Mouse (Mus musculus) adrenal gland (tissue): ENCODE data around the gene Uso1.

Experiments used
- intact Hi-C: fragments of 180-260 bp; cut with DNase I; formaldehyde crosslinking; loops from one replicate; pipeline ENCODE4 v1.15.1; 2025
- long read RNA-seq, 2 experiments: library from polyadenylated mRNA; unstranded; transcript quantifications; one replicate each; pipeline ENCODE4 v2.0.0; 2020; ENCODE audit warnings: borderline replicate concordance in 1 of 2; ENCODE audit not compliant: insufficient replicate concordance in 1 of 2

The Uso1 gene
- long read RNA-seq, experiment 1, partial matches to known transcripts: 6 of 11 reads
- long read RNA-seq, experiment 1, other reads (novel, unspliced or antisense): 4 of 11 reads
- long read RNA-seq, experiment 2, partial matches to known transcripts: 10 of 13 reads
- long read RNA-seq, experiment 2, other reads (novel, unspliced or antisense): 2 of 13 reads

DNA sequence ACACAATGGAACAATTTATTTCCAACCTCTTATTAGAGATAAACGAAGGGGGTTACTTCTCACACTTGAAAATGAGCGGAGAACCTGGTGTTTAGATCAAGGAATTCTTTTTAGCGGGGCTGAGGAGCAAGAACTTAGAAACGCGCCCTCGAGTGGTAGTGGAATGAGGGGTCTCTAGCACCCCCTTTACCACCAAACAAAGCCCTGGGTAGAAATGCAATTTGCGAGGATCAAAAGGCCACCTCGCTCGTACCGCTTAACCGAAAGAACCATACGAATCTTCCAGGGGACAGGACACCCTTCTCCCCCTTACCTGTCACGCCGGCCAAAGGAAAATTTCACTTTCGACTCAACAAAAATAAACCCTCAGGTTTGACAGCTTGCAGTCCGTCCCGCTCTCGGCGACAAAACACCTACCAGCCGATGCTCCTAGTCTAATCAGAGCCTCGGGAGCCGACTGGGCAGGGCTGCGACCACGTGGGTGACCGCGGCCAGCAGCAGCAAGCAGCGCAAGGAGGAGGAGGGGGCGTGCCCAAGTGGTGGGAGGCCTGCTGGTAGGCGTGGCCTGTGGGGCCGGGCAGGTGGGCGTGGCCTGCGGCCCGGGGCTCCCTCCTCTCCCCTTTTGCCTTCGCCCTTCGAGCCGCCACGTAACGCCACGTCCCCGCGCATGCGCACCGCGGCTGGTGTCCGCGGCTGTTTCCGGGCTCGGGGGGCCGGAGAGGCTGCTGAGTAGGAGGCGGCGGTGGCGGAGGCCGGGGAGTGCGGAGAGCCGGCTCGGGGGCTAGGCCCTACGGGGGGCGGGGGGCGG lies at the start of gene Uso1:
Gene Uso1 (plus strand): TSS at position 700 of the 808 bp plus-strand sequence.
- intact Hi-C loops: loop anchor here (2.0 to 5.0 kb wide), 2 partner anchors 55 to 175 kb away; partner anchors contain the start of genes G3bp2 and Rchy1

- intact Hi-C loops: no loop called here
These were observed 44.3 kb upstream of the Uso1 start for GRCm38 (mm10) chr5:92093263-92094061.

GRCm38 (mm10) chr5:92094062-92094415 lies 43.7 kb upstream of the Uso1 start:
- intact Hi-C loops: no loop called here

GRCm38 (mm10) chr5:92096786-92097185 lies 41.0 kb upstream of the Uso1 start:
- intact Hi-C loops: no loop called here

DNA sequence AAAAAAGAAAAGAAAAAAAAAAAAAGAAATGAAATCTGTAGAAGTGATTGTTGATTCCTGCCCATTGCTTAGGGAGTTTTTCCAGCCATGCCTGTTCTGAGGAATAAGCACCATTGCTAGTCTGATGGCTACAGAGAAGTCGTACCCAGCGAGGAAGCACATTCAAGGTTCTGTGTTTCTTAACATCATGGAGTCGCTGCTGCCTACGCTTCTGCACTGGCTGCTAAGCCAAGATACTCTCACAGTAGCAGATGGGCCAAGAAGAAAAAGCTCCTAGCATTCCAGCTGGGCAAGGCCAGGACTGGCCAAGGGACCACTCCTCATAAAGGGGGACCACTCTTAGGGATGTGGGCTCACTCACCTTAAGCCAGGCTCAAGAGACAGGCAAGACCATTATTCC lies 40.0 kb upstream of the Uso1 start:
- intact Hi-C loops: no loop called here

DNA sequence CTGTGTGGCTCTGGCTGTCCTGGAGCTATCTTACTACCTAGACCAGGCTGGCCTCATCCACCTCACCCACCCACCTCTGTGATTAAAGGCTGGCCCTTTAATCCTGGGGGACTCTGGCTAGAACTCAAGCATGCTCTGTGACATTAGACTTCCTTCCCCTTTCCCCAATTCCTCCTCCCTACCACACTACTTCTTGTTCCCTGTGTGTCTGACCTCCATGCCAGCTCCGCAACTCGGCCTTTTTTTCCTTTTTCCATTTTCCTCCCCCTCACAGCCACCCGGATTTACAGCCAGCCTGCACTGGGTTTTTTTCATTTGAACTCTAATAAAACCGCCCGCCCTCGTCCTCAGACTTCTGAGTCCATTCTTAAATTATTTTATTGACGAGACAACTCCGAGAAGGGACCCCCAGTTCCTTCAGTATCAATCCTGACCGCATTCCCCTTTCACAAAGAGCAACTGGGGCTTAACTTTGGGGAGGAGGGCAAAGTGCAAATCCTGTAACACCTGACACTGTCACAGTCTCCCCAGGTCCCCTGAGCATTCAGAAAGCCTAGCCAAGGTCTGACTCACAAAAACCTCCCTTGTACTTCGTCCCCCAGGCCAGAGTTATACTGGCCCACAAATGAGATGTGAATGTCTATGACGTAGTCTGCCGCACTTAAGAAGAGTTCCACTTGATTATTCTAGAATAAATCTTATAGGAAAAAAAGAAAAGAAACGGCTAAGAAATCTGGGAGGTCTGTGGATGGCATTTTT lies 39.2 kb upstream of the Uso1 start:
- intact Hi-C loops: no loop called here

DNA sequence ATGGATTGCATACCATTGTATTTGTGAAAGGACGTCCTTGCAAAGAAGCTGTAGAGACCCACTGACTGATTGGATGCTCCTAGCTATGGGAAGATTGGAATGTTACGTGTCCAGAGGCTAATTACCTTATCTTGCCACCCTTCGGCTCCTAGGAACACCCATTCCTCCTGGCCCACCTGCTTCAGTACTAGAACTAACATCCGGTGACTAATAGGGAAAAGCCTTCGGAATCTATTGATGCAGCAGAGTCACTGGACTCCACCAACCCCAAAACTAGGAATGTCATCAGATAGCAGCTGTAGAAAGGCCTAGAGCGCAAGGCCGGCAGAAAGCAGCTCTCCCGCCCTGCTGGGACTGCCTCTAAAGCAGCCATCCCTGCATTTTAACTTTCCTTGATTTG lies 36.1 kb upstream of the Uso1 start:
- intact Hi-C loops: no loop called here

GRCm38 (mm10) chr5:92103062-92103461 lies 34.7 kb upstream of the Uso1 start:
- intact Hi-C loops: no loop called here

- intact Hi-C loops: no loop called here
These were observed 33.8 kb upstream of the Uso1 start for GRCm38 (mm10) chr5:92103816-92104415.

- intact Hi-C loops: no loop called here
These were observed 31.2 kb upstream of the Uso1 start for GRCm38 (mm10) chr5:92106327-92107125.

GRCm38 (mm10) chr5:92107282-92107681 lies 30.5 kb upstream of the Uso1 start:
- intact Hi-C loops: no loop called here

DNA sequence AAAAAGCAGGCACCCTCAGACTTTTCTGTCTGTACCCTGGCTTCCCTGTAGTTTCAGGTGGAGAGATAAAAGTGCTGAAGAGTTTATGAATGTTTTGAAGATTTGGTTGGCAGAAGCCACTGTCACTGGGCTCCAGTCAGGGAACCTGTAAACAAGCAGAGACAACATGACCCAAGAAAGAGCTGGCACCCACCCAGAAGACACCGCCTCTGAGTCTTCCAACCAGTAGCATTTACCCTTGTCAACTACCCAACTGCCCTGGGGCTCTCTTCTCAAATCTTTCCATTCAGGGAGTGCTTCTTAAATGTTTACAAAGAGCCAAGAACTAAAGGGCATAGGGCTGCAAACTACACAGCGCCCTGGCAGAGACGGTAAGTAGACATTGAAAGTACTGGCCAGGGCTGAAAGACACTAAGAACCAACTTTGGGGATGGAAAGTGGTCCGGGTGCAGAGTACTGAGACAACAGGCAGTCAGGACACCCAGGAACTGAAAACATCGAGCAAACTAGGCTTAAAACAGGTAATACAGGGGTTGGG lies 26.9 kb upstream of the Uso1 start:
- intact Hi-C loops: no loop called here

- intact Hi-C loops: no loop called here
These were observed 25.6 kb upstream of the Uso1 start for GRCm38 (mm10) chr5:92112175-92112574.

- intact Hi-C loops: no loop called here
These were observed 25.2 kb upstream of the Uso1 start for GRCm38 (mm10) chr5:92112585-92112984.

DNA sequence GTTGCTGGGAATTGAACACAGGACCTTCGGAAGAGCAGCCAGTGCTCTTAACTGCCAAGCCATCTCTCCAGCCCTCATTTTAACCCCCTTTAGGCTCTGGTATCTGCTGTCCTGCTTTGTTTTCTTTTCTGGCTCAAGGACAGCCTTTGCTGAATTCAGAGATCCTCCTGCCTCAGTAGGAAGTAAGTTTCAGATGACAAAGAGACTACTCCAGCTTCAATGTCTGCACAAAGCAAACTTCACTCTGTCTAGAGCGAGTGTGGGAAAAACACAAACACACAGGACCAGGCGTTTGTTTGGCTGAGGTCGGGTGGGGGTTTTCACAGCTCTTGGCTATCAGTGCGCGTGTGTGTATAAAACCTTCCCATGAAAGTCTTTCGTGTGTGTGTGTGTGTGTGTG lies 24.3 kb upstream of the Uso1 start:
- intact Hi-C loops: no loop called here

DNA sequence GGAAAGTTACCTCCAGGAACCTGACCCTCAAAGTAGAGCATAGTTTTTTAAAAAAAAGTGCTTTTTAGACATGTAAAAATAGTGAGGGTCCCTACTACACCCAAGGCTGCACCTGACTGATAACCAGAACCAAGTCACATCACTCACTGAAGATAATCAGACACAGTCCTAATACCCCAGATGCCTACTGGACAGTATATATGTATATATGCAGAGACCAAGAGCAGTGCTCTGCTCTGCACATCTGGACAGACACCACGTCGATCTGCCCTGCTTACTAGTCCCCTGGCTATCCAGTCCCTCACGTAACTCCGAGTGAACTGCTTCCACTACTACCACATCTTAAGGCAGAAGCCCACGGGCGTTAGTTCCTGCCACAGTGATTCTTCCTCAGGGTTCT lies 23.5 kb upstream of the Uso1 start:
- intact Hi-C loops: no loop called here

GRCm38 (mm10) chr5:92114939-92115338 lies 22.8 kb upstream of the Uso1 start:
- intact Hi-C loops: loop anchor here (5.0 kb wide), 1 partner anchor 38 kb away; no protein-coding TSS in a partner anchor

GRCm38 (mm10) chr5:92117823-92118403 lies 19.8 kb upstream of the Uso1 start:
- intact Hi-C loops: loop anchor here (5.0 kb wide), 1 partner anchor 41 kb away; no protein-coding TSS in a partner anchor

- intact Hi-C loops: no loop called here
These were observed 16.1 kb upstream of the Uso1 start for GRCm38 (mm10) chr5:92121636-92122035.
